Mouse (Mus musculus): ENCODE data around the gene Ntan1.
A peak's percentile ranks its signal among the peaks of the same experiment; 100 is the strongest.

GRCm38 (mm10) chr16:13780353-13781036, 38.1 kb upstream of the Ntan1 start, which contains the start of gene Rrn3:
- no peak for TF ChIP-seq GATA1 (IDR thresholded peaks at IDR 0.05; ENCODE audit: borderline replicate concordance, low read length)
- peak; percentile 92 for TF ChIP-seq FLI1 (IDR thresholded peaks at IDR 0.05; ENCODE audit: low read length)
